23 mouse cellular contexts compared by ENCODE assay signal in the genomic region with DNA sequence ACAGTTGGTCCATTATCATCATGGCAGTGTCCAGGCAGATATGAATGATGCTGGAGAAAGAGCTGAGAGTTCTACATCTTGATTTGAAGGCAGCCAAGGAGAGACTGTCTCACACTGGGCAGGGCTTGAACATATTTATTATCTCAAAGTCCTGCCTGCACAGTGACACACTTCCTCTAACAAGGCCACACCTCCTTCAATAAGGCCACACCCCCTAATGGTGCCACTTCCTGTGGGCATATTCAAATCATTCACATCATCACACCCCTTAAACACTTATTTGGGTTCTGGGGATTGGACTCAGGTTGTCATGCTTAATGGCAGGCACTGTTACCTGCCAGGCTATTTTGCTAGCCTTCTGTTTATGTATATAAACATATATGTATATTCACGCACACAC. TPM values are rescaled to one million over a fixed set of nuclear protein-coding genes. Genes with fewer than 3 reads are reported as not detected.
A peak's percentile ranks its signal among the peaks of the same experiment; 100 is the strongest.
DNase-seq lines count a peak whose midpoint lies in the region; ATAC-seq and TF ChIP-seq lines count a peak whose summit lies in the region.
"Had no signal": no experiment of that assay in that cellular context is flagged by ENCODE, and none has a peak within 500 bp of the region (broad histone marks: within the 10 kb centered on the region; RNA-seq: fewer than 3 reads in every experiment).

No protein-coding gene starts in this region.

- no peaks in the 10 kb centered on the region for H3K36me3 ChIP-seq in small intestine, adult 2 months (ENCODE audit: control insufficient read depth, insufficient read depth, low read length)
- no peaks in the 10 kb centered on the region for H3K36me3 ChIP-seq in midbrain, embryonic 11.5 days (ENCODE audit: control insufficient read depth, insufficient read depth, low read length)
- H3K36me3 ChIP-seq: embryonic facial prominence, embryonic 10.5 days; heart, embryonic 13.5 days; hindbrain, embryonic 13.5 days; intestine, embryonic 15.5 days had no signal

- H3K4me2 ChIP-seq in midbrain, embryonic 11.5 days: no peak overlapping the region
- H3K4me2 ChIP-seq: forebrain, embryonic 13.5 days; heart, embryonic 13.5 days; hindbrain, embryonic 13.5 days; intestine, embryonic 15.5 days had no signal

- no peak overlapping the region for H3K4me3 ChIP-seq in small intestine, adult 2 months (ENCODE audit: low read depth, low read length)
- no peak overlapping the region for H3K4me3 ChIP-seq in midbrain, embryonic 11.5 days (ENCODE audit: low read depth, low read length)
- H3K4me3 ChIP-seq: embryonic facial prominence, embryonic 10.5 days; forebrain, embryonic 13.5 days; gastrocnemius, adult 2 months; heart, embryonic 13.5 days; hindbrain, embryonic 13.5 days; intestine, embryonic 15.5 days had no signal

- DNase-seq in 416B (ENCODE audit: low read depth): peak; percentile 23
- DNase-seq in CD4-positive helper T cell, adult 2 months (ENCODE audit: low read depth, low spot score): peak; percentile 19
- peak; percentile 17 for DNase-seq in T-cell, adult 2 months (ENCODE audit: low spot score)
- DNase-seq in testis, postnatal 14 days (ENCODE audit: low spot score): no peak
- no peak for DNase-seq in urinary bladder, adult 18-20 months (ENCODE audit: low spot score in 2 of 2)
- no peak for DNase-seq in midbrain, embryonic 11.5 days (ENCODE audit: low spot score, missing footprints)
- DNase-seq: adrenal gland, adult 2 months; adrenal gland, postnatal 25 days; cerebellum, adult 2 months; cerebellum, postnatal 10 days; forebrain, postnatal 0 days; gastrocnemius, adult 2 months; gastrocnemius, postnatal 25 days; heart, postnatal 4 days; kidney, adult 18-20 months had no signal

- H3K9me3 ChIP-seq in midbrain, embryonic 11.5 days (ENCODE audit: control insufficient read depth, low read length): no peaks in the 10 kb centered on the region
- H3K9me3 ChIP-seq: embryonic facial prominence, embryonic 10.5 days; forebrain, embryonic 13.5 days; heart, embryonic 13.5 days; hindbrain, embryonic 13.5 days; intestine, embryonic 15.5 days had no signal

- H3K4me1 ChIP-seq in small intestine, adult 2 months (ENCODE audit: control insufficient read depth, insufficient read depth, insufficient read length, low read length): peaks cover 7% of the 10 kb centered on the region
- peaks cover 1% of the 10 kb centered on the region; the same call in 1 of the 2 replicates for H3K4me1 ChIP-seq in midbrain, embryonic 11.5 days (ENCODE audit: control insufficient read depth, insufficient read depth, low read length)

- ATAC-seq in midbrain, embryonic 11.5 days (ENCODE audit: low FRiP score): no peak
- ATAC-seq: activated CD4-positive, CD25-positive, alpha-beta regulatory T cell, adult 4 months; forebrain, embryonic 13.5 days; forebrain, postnatal 0 days; hindbrain, postnatal 0 days; intestine, embryonic 15.5 days had no signal

- no peaks in the 10 kb centered on the region for H3K27me3 ChIP-seq in small intestine, adult 2 months (ENCODE audit: control insufficient read depth, insufficient read depth, low read length)
- no peaks in the 10 kb centered on the region for H3K27me3 ChIP-seq in midbrain, embryonic 11.5 days (ENCODE audit: control insufficient read depth, insufficient read depth, low read length)
- H3K27me3 ChIP-seq: forebrain, embryonic 13.5 days; heart, embryonic 13.5 days; hindbrain, embryonic 13.5 days; intestine, embryonic 15.5 days had no signal

- WGBS in small intestine, adult 2 months: 95% methylated on average over 1 of the region's 1 CpGs
- 93% methylated on average over 1 of the region's 1 CpGs for WGBS in midbrain, embryonic 11.5 days

- no peak for TF ChIP-seq POLR2A in small intestine, adult 2 months (IDR thresholded peaks at IDR 0.05; ENCODE audit: low read depth, low read length)

- no peak for TF ChIP-seq CTCF in small intestine, adult 2 months (IDR thresholded peaks at IDR 0.05; ENCODE audit: extremely low read depth, insufficient read length, insufficient replicate concordance, low read depth, low read length)

- H3K9ac ChIP-seq in midbrain, embryonic 11.5 days (ENCODE audit: low read length): no peak overlapping the region
- H3K9ac ChIP-seq: forebrain, embryonic 13.5 days; forebrain, postnatal 0 days; heart, embryonic 13.5 days; hindbrain, embryonic 13.5 days; intestine, embryonic 15.5 days had no signal

- peak overlapping the region; percentile 78 for H3K27ac ChIP-seq in small intestine, adult 2 months (ENCODE audit: insufficient read depth, low read depth, low read length)
- no peak overlapping the region for H3K27ac ChIP-seq in midbrain, embryonic 11.5 days (ENCODE audit: low read depth, low read length)
- H3K27ac ChIP-seq: embryonic facial prominence, embryonic 10.5 days; forebrain, embryonic 13.5 days; gastrocnemius, adult 2 months; heart, embryonic 13.5 days; hindbrain, embryonic 13.5 days; hindbrain, postnatal 0 days; intestine, embryonic 15.5 days had no signal

RNA-seq across cellular contexts. Expression of gene Tstd3, which starts 5.3 kb away (rescaled TPM):
- 1.3 and 2.8 TPM in 2 replicates for polyA plus RNA-seq in small intestine, adult 2 months (2012; rRNA removed)
- 32.3 and 35.9 TPM in 2 replicates for polyA plus RNA-seq in midbrain, embryonic 11.5 days (2014; fragmentation: Nextera tagmentation; extraction: Ambion mirVana)

RNA-seq across cellular contexts. Expression of gene Usp45, which starts 5.3 kb away (rescaled TPM):
- polyA plus RNA-seq in small intestine, adult 2 months (2012; rRNA removed): 1.2 and 3.0 TPM in 2 replicates
- polyA plus RNA-seq in midbrain, embryonic 11.5 days (2014; fragmentation: Nextera tagmentation; extraction: Ambion mirVana): 13.4 and 16.6 TPM in 2 replicates

RNA-seq across cellular contexts. Expression of gene Ccnc, which starts 44.8 kb away (rescaled TPM):
- polyA plus RNA-seq in small intestine, adult 2 months (2012; rRNA removed): 0.93 and 1.7 TPM in 2 replicates
- polyA plus RNA-seq in midbrain, embryonic 11.5 days (2014; fragmentation: Nextera tagmentation; extraction: Ambion mirVana): 89.6 and 102 TPM in 2 replicates

Comparison
In these comparisons a context has a peak if more than half of its experiments do, and no peak if none do; other contexts are left out.
1. DNase-seq: peak in 416B (single experiment), CD4-positive helper T cell, adult 2 months (single experiment) and T-cell, adult 2 months (single experiment); none in testis, postnatal 14 days (single experiment), urinary bladder, adult 18-20 months (0 of 2) and midbrain, embryonic 11.5 days (single experiment).
2. RNA of gene Ccnc, which starts 44.8 kb away (polyA plus RNA-seq): 89.6 to 102 TPM in midbrain, embryonic 11.5 days; 0.93 to 1.7 TPM in small intestine, adult 2 months; every median in the first group is over 10 times any median in the second.